Mouse (Mus musculus): ENCODE data around the gene Cachd1.

Gene Cachd1

GRCm38 (mm10) chr4:100922816-100923554 lies 146.5 kb downstream of the Cachd1 start:
- no peak for DNase-seq (ENCODE audit: low read depth)

GRCm38 (mm10) chr4:100923598-100923997 lies 147.1 kb downstream of the Cachd1 start:
- DNase-seq (ENCODE audit: low read depth), result no peak

- DNase-seq (ENCODE audit: low read depth), result no peak
Measured at GRCm38 (mm10) chr4:100924276-100924675, 147.8 kb downstream of the Cachd1 start.

GRCm38 (mm10) chr4:100925153-100925552 lies 148.7 kb downstream of the Cachd1 start:
- no peak for DNase-seq (ENCODE audit: low read depth)

GRCm38 (mm10) chr4:100926608-100927007 lies 150.1 kb downstream of the Cachd1 start:
- no peak for DNase-seq (ENCODE audit: low read depth)

- no peak for DNase-seq (ENCODE audit: low read depth)
Measured at GRCm38 (mm10) chr4:100927059-100927458, 150.6 kb downstream of the Cachd1 start.

- no peak for DNase-seq (ENCODE audit: low read depth)
Measured at GRCm38 (mm10) chr4:100943689-100944088, 167.2 kb downstream of the Cachd1 start.

- DNase-seq (ENCODE audit: low read depth), result no peak
Measured at GRCm38 (mm10) chr4:100944276-100944675, 167.8 kb downstream of the Cachd1 start.

- DNase-seq (ENCODE audit: low read depth), result no peak
Measured at GRCm38 (mm10) chr4:100945171-100945899, 168.9 kb downstream of the Cachd1 start.

GRCm38 (mm10) chr4:100948494-100949425 lies 172.3 kb downstream of the Cachd1 start:
- DNase-seq (ENCODE audit: low read depth), result no peak

- DNase-seq (ENCODE audit: low read depth), result no peak
Measured at GRCm38 (mm10) chr4:100950316-100950715, 173.8 kb downstream of the Cachd1 start.

GRCm38 (mm10) chr4:100951876-100952275 lies 175.4 kb downstream of the Cachd1 start:
- no peak for DNase-seq (ENCODE audit: low read depth)

GRCm38 (mm10) chr4:100963341-100963740 lies 186.9 kb downstream of the Cachd1 start:
- no peak for DNase-seq (ENCODE audit: low read depth)

GRCm38 (mm10) chr4:100963796-100964195 lies 187.3 kb downstream of the Cachd1 start:
- no peak for DNase-seq (ENCODE audit: low read depth)

GRCm38 (mm10) chr4:100967703-100968392 lies 191.4 kb downstream of the Cachd1 start:
- DNase-seq (ENCODE audit: low read depth), result no peak

- DNase-seq (ENCODE audit: low read depth), result no peak
Measured at GRCm38 (mm10) chr4:100973641-100974454, 197.4 kb downstream of the Cachd1 start.

GRCm38 (mm10) chr4:100974455-100975035 lies 198.1 kb downstream of the Cachd1 start:
- no peak for DNase-seq (ENCODE audit: low read depth)

GRCm38 (mm10) chr4:100977522-100977921 lies 201.0 kb downstream of the Cachd1 start:
- no peak for DNase-seq (ENCODE audit: low read depth)

GRCm38 (mm10) chr4:100987187-100987586 lies 210.7 kb downstream of the Cachd1 start:
- DNase-seq (ENCODE audit: low read depth), result no peak

GRCm38 (mm10) chr4:100988231-100988799 lies 211.8 kb downstream of the Cachd1 start:
- no peak for DNase-seq (ENCODE audit: low read depth)
